Mouse (Mus musculus) liver, adult 2 months (tissue): Measurements from ENCODE around the gene Dync1li1. TPM values are rescaled to one million over a fixed set of nuclear protein-coding genes. Genes with fewer than 3 reads are reported as not detected.
A peak's percentile ranks its signal among the peaks of the same experiment; 100 is the strongest.
"Not testable (repeated sequence)": the region's sequence is repeated elsewhere in the genome, so short reads cannot be mapped to it uniquely, and the experiment has no call there.

Experiments
- DNase-seq: peaks from one replicate; pipeline ENCODE4 v3.0.0-alpha.2; 2011; ENCODE audit warnings: low read depth, low spot score; ENCODE audit errors: extremely low read depth
- H3K27ac ChIP-seq: fragments of 200-500 bp; replicated peaks from 2 replicates; pipeline ENCODE4 v1.5.1; 2012; ENCODE audit warnings: low read depth, mild to moderate bottlenecking, control low read depth, inconsistent platforms, low read length; ENCODE audit not compliant: insufficient read depth
- H3K27me3 ChIP-seq: fragments of 200-500 bp; 2 replicates; pipeline ENCODE4 v1.6.1; 2012; ENCODE audit warnings: mild to moderate bottlenecking, moderate library complexity, low read length, inconsistent platforms; ENCODE audit not compliant: control insufficient read depth, insufficient read depth
- H3K36me3 ChIP-seq: fragments of 200-500 bp; 2 replicates; pipeline ENCODE4 v1.6.1; 2012; ENCODE audit warnings: low read length, inconsistent platforms; ENCODE audit not compliant: control insufficient read depth, insufficient read depth
- H3K4me1 ChIP-seq: fragments of 200-500 bp; 2 replicates; pipeline ENCODE4 v1.6.1; 2011; ENCODE audit warnings: low read length; ENCODE audit not compliant: control insufficient read depth, insufficient read depth
- H3K4me3 ChIP-seq: fragments of 200-500 bp; 2 replicates; pipeline ENCODE4 v1.5.1; 2011; ENCODE audit warnings: low read depth, mild to moderate bottlenecking, control low read depth, low read length, moderate library complexity; ENCODE audit not compliant: insufficient read depth
- H3K79me2 ChIP-seq: fragments of 200-500 bp; 2 replicates; pipeline ENCODE4 v1.6.1; 2012; ENCODE audit warnings: inconsistent platforms, mild to moderate bottlenecking, low read length, moderate library complexity; ENCODE audit not compliant: control insufficient read depth, insufficient read depth
- H3K9ac ChIP-seq: fragments of 200-500 bp; 2 replicates; pipeline ENCODE4 v1.6.1; 2012; ENCODE audit warnings: low read depth, mild to moderate bottlenecking, control low read depth, inconsistent platforms, low read length
- CTCF ChIP-seq: fragments of 200-500 bp; IDR thresholded peaks from 2 replicates; pipeline ENCODE4 v1.5.1; 2011; ENCODE audit warnings: low read depth, low read length, control low read depth
- POLR2A ChIP-seq: fragments of 200-500 bp; IDR thresholded peaks from 2 replicates; pipeline ENCODE4 v1.6.1; 2011; ENCODE audit warnings: low read length, control low read depth; ENCODE audit not compliant: insufficient read depth; ENCODE audit errors: extremely low read depth
- WGBS: fragments of 180-500 bp; shearing (Covaris S2); methylation state at CpG from one replicate; pipeline ENCODE4 v1.1.7; 2018; 5-methylcytosine and 5-hydroxymethylcytosine counted together
- polyA plus RNA-seq: library from polyadenylated mRNA; depleted of rRNA; stranded (reverse); fragments of >200 nt; gene quantifications from 2 replicates; pipeline ENCODE4 v1.2.3, GENCODE M21; 2012
- total RNA-seq: library from RNA; depleted of rRNA; stranded (reverse); fragments of >200 nt; gene quantifications from 2 replicates; pipeline ENCODE4 v1.2.3, GENCODE M21; 2014

The Dync1li1 gene
- total and polyA plus RNA-seq, 2 experiments: 4.5 to 16.1 TPM

- H3K4me3 ChIP-seq: no peak overlapping the region
- no peak overlapping the region for H3K27ac ChIP-seq
- H3K27me3 ChIP-seq: no peaks in the 10 kb centered on the region
- no peaks in the 10 kb centered on the region for H3K36me3 ChIP-seq
- no peak for DNase-seq
- no peaks in the 10 kb centered on the region for H3K79me2 ChIP-seq
- no peak overlapping the region for H3K9ac ChIP-seq
- TF ChIP-seq POLR2A (no peak), CTCF (no peak)
- H3K4me1 ChIP-seq: peaks cover 2% of the 10 kb centered on the region; the same call in 1 of the 2 replicates
- WGBS: 83% methylated on average over 28 of the region's 28 CpGs
These were observed 40.8 kb upstream of the Dync1li1 start for GRCm38 (mm10) chr9:114647506-114648432.

- not testable (repeated sequence) for H3K9ac ChIP-seq, H3K4me3 ChIP-seq, H3K27me3 ChIP-seq, H3K4me1 ChIP-seq, H3K79me2 ChIP-seq, H3K36me3 ChIP-seq, H3K27ac ChIP-seq
- DNase-seq: peak; percentile 43
- peak; percentile 54 for TF ChIP-seq CTCF
- 40% methylated on average over 9 of the region's 9 CpGs for WGBS
These were observed 40.1 kb upstream of the Dync1li1 start for GRCm38 (mm10) chr9:114648472-114648871.

- H3K36me3 ChIP-seq: no peaks in the 10 kb centered on the region
- TF ChIP-seq POLR2A (no peak), CTCF (no peak)
- H3K27ac ChIP-seq: no peak overlapping the region
- 72% methylated on average over 5 of the region's 5 CpGs for WGBS
- no peak overlapping the region for H3K9ac ChIP-seq
- no peak overlapping the region for H3K4me3 ChIP-seq
- no peaks in the 10 kb centered on the region for H3K79me2 ChIP-seq
- DNase-seq: no peak
- H3K4me1 ChIP-seq: peaks cover 2% of the 10 kb centered on the region; the same call in 1 of the 2 replicates
- H3K27me3 ChIP-seq: no peaks in the 10 kb centered on the region
These were observed 39.2 kb upstream of the Dync1li1 start for GRCm38 (mm10) chr9:114649371-114649770.

DNA sequence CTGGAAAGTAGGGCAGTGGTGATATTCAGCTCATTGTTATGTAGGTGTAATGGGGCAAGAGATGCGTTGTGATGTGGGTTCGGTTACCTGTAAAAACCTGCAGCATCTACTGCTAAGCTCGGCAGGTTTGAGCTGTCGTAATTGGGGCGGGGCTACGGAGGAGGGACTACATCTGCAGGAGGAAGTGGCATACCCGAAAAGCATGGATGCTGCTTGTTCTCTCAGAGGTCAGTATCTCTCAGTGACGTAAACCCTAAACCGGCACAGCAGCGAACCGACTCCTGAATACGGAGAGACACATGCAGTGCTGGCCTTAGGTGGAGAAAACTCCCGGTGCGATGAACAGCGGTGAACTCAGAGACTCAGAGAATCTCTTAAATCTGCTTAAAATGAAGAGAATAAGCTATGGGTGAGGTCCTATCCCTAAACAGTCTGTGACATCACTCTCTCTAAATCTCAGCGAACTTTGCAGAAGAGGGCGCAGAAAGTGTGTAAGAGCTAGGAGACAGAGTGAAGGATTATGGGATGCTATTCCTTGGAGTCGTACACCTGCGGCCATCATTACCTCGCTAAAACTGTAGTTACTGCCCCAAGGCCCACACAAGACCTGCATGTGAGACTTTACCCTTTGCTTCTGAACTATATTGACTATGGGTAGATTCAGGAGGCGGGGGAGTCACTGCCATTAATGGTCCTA lies 37.5 kb upstream of the Dync1li1 start:
- H3K9ac ChIP-seq: no peak overlapping the region
- DNase-seq: no peak
- H3K27me3 ChIP-seq: no peaks in the 10 kb centered on the region
- no peak overlapping the region for H3K4me3 ChIP-seq
- 60% methylated on average over 21 of the region's 21 CpGs for WGBS
- no peaks in the 10 kb centered on the region for H3K36me3 ChIP-seq
- no peaks in the 10 kb centered on the region for H3K79me2 ChIP-seq
- no peak overlapping the region for H3K27ac ChIP-seq
- TF ChIP-seq POLR2A: no peak
- TF ChIP-seq CTCF: no peak
- peaks cover 2% of the 10 kb centered on the region; the same call in 1 of the 2 replicates for H3K4me1 ChIP-seq

DNA sequence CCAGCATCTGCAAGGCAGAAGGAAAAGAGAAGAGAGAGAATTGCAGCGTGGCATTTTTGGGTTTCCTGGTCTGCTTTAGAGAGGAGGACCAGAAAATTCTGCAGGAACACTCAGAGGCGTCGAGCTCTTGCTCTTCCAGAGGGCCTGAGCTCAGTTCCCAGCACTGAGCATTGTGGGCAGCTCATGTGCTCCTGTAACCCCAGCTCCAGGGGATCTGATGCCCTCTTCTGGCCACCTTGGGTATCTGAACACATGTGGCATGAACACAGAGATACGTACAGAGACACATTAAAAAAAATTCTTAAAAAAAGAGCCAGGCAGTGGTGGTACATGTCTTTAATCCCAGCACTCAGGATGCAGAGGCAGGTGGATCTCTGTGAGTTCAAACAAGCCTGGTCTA lies 33.2 kb upstream of the Dync1li1 start:
- Histone ChIP-seq H3K79me2 (no peaks in the 10 kb centered on the region), H3K27ac (no peak overlapping the region), H3K9ac (no peak overlapping the region), H3K4me1 (no peaks in the 10 kb centered on the region), H3K36me3 (no peaks in the 10 kb centered on the region), H3K27me3 (no peaks in the 10 kb centered on the region), H3K4me3 (no peak overlapping the region)
- DNase-seq: no peak
- WGBS: 92% methylated on average over 4 of the region's 4 CpGs
- TF ChIP-seq POLR2A (no peak), CTCF (no peak)

DNA sequence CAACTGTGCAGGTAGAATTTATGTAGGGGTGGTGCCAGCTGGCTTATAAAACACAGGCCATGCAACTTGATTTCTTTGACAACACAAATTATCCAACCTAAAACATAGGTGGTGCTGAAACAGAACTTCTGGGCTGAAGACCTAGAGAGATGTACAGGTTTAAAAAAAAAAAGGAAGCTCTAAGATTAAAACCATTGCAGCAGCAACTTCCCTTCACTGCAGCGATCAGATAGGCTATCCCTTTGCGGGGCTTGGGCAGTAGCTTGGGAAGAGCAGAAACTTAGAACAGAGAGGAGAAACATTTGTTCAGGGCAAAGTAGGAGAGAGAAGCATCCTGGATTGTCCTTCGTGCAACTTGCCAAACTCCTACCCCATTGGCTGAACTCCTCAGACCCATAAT lies 31.9 kb upstream of the Dync1li1 start:
- no peak overlapping the region for H3K4me3 ChIP-seq
- no peaks in the 10 kb centered on the region for H3K79me2 ChIP-seq
- H3K9ac ChIP-seq: no peak overlapping the region
- no peaks in the 10 kb centered on the region for H3K4me1 ChIP-seq
- H3K27me3 ChIP-seq: no peaks in the 10 kb centered on the region
- H3K36me3 ChIP-seq: no peaks in the 10 kb centered on the region
- TF ChIP-seq CTCF (no peak), POLR2A (no peak)
- DNase-seq: no peak
- 74% methylated on average over 3 of the region's 3 CpGs for WGBS
- no peak overlapping the region for H3K27ac ChIP-seq
